Mouse (Mus musculus) E14TG2a.4 (cell line): ENCODE measurements around the gene Cd84.

Source experiments
- CTCF ChIP-seq: conservative IDR thresholded peaks from 2 replicates; pipeline ENCODE4 v1.5.1; 2014; ENCODE audit warnings: low read length
- NANOG ChIP-seq: IDR thresholded peaks from 2 replicates; pipeline ENCODE4 v1.6.1; 2014; ENCODE audit warnings: borderline replicate concordance, low read length, mixed read lengths
- POU5F1 ChIP-seq: IDR thresholded peaks from 2 replicates; pipeline ENCODE4 v1.6.1; 2014; ENCODE audit warnings: low read length, borderline replicate concordance

DNA sequence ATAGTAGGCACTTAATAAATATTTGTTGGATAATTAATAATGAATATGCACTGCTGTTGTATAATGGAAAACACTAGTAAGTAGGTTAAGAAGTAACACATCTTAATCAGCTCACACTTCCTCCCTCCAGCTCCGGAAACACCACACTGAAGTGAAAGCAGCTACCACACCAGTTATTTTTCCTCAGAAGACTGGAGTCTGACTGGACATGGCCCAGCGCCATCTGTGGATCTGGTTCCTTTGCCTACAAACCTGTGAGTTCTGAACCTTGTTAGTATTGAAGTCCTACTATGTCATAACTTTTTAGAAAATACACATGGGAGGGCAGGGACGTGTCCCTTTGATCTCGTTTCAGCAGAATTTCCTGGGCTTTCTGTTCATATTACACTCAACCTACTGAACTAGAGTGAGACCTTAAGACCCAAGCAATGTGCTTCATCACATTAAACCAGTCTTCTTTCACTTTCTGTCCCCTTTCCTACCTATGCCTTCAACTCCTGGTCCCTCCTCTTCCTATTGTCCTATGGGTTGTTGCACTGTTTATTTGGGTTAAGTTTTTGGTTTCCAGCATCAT is 1.0 kb downstream of the Cd84 start:
- TF ChIP-seq CTCF = no peak
- TF ChIP-seq POU5F1 = no peak
- TF ChIP-seq NANOG = no peak
